In the genomic region with DNA sequence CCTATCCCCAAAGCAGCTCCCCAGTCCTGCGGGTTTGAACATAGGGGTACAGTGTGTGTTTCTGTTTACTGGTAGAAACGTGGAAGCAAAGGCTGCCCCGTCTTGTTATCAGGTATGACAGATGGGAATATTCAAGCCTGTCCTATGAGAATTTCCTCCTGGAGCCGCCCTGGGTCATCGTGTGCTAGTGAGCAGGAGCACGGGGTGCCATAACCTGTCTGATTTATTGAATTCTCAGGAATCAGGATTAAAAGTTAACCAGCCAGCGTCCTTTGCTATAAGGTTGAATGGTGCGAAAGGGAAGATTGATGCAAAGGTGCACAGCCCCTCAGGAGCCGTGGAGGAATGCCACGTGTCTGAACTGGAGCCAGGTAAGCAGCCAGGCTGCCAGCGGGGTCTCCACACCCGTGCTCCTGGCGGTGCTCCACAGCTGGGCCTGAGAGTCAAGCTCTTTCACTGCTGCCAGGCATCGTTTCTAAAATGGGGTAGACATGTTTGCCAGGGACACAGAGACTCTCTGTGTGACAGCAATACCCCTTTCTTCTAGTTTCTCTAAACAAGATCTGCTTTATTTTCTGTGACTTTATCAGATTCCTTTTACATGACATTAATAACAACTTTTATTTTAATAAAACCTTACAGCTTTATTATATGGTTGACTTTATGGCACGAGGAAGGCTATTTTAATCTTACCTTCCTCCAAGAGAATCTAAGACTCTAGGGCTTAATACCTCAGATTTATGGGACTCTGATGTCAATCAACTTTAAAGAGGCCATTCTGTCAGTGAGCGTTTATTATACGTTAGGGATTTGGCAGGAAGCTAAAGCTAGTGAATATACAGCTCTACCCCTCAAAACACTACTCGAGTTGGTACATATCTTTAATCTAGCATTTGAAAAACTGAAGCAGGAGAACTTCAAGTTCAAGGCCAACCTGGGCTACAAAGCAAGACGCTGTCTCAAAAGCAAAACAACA, we compare ENCODE assay signal across 22 mouse cellular contexts. TPM values are rescaled to one million over a fixed set of nuclear protein-coding genes. Genes with fewer than 3 reads are reported as not detected.
DNase-seq lines count a peak whose midpoint lies in the region; ATAC-seq lines count a peak whose summit lies in the region.
"Had no signal": no experiment of that assay in that cellular context is flagged by ENCODE, and none has a peak within 500 bp of the region (broad histone marks: within the 10 kb centered on the region; RNA-seq: fewer than 3 reads in every experiment).

No protein-coding gene starts in this region.

- no peak overlapping the region for H3K4me3 ChIP-seq in kidney, embryonic 14.5 days (ENCODE audit: low read length)
- H3K4me3 ChIP-seq: forebrain, embryonic 12.5 days; hindbrain, embryonic 12.5 days; megakaryocyte, embryonic 14.5 days had no signal

- peaks cover 3% of the 10 kb centered on the region; the same call in 1 of the 2 replicates for H3K4me1 ChIP-seq in kidney, embryonic 14.5 days (ENCODE audit: control insufficient read depth, insufficient read depth, low read length)

- no peak for ATAC-seq in kidney, embryonic 14.5 days (ENCODE audit: low FRiP score, low TSS enrichment)
- ATAC-seq: CD4-positive, CD25-positive, alpha-beta regulatory T cell, adult 4 months; liver, postnatal 0 days; midbrain, embryonic 16.5 days had no signal

- peaks cover 41% of the 10 kb centered on the region for H3K36me3 ChIP-seq in kidney, embryonic 14.5 days (ENCODE audit: control insufficient read depth, insufficient read depth, low read length)

- WGBS in kidney, embryonic 14.5 days, result 80% methylated on average over 19 of the region's 19 CpGs

- no peak overlapping the region for H3K4me2 ChIP-seq in kidney, embryonic 14.5 days (replicated peaks; ENCODE audit: low read depth, low read length)
- H3K4me2 ChIP-seq: forebrain, embryonic 12.5 days; hindbrain, embryonic 12.5 days had no signal

- H3K27ac ChIP-seq in kidney, embryonic 14.5 days (ENCODE audit: low read depth, low read length), result no peak overlapping the region
- H3K27ac ChIP-seq: forebrain, embryonic 12.5 days; hindbrain, embryonic 12.5 days had no signal

- H3K9me3 ChIP-seq in kidney, embryonic 14.5 days (ENCODE audit: control insufficient read depth, low read length), result no peaks in the 10 kb centered on the region
- H3K9me3 ChIP-seq: forebrain, embryonic 12.5 days; G1E; hindbrain, embryonic 12.5 days; megakaryocyte, embryonic 14.5 days had no signal

- no peak overlapping the region for H3K9ac ChIP-seq in kidney, embryonic 14.5 days (ENCODE audit: low read depth, low read length)
- H3K9ac ChIP-seq: forebrain, embryonic 12.5 days; hindbrain, embryonic 12.5 days; liver, postnatal 0 days had no signal

- no peaks in the 10 kb centered on the region for H3K27me3 ChIP-seq in kidney, embryonic 14.5 days (ENCODE audit: control insufficient read depth, insufficient read depth, low read length)
- H3K27me3 ChIP-seq: forebrain, embryonic 12.5 days; hindbrain, embryonic 12.5 days had no signal

- peak; percentile 41 for DNase-seq in kidney, adult 11 months
- DNase-seq in layer of hippocampus, postnatal 36 days, result peak; percentile 30 to 39
- no peak for DNase-seq in layer of hippocampus, adult 9-10 months (ENCODE audit: low spot score)
- peak; percentile 53 for DNase-seq in brain, adult 2 months (ENCODE audit: low read depth, low spot score)
- DNase-seq in cerebellum, postnatal 36 days, result peak; percentile 18 to 19
- no peak for DNase-seq in frontal cortex, postnatal 36 days (ENCODE audit: low spot score in 2 of 2)
- DNase-seq: gastrocnemius, postnatal 25 days; liver, postnatal 0 days; lung, postnatal 14 days; thymus, postnatal 4 days had no signal

RNA-seq across cellular contexts. Expression of gene Gm45521, which starts 18.0 kb away (rescaled TPM):
- polyA plus RNA-seq in kidney, embryonic 14.5 days (2014; fragmentation: Nextera tagmentation; extraction: Ambion mirVana), result not detected in 2 replicates
- not detected for total RNA-seq in layer of hippocampus, postnatal 36 days (2021)
- total RNA-seq: G1E; gastrocnemius, postnatal 25 days; left cerebral cortex, postnatal 36 days had no signal
- polyA plus RNA-seq: CD4-positive, CD25-positive, alpha-beta regulatory T cell, adult 4 months; forebrain, embryonic 12.5 days; frontal cortex, adult 2 months; G1E; heart, postnatal 0 days; intestine, embryonic 14.5 days; liver, postnatal 0 days; neural tube, embryonic 11.5 days had no signal

RNA-seq across cellular contexts. Expression of gene Dnase1l3, which starts 55.3 kb away (rescaled TPM):
- polyA plus RNA-seq in kidney, embryonic 14.5 days (2014; fragmentation: Nextera tagmentation; extraction: Ambion mirVana), result 0.14 and 0.31 TPM in 2 replicates
- not detected for total RNA-seq in layer of hippocampus, postnatal 36 days (2021)
- total RNA-seq: gastrocnemius, postnatal 25 days; left cerebral cortex, postnatal 36 days had no signal
- polyA plus RNA-seq: forebrain, embryonic 12.5 days; G1E; hindbrain, embryonic 12.5 days; neural tube, embryonic 11.5 days had no signal

Comparison
In these comparisons a context has a peak if more than half of its experiments do, and no peak if none do; other contexts are left out.
1. DNase-seq: peak in kidney, adult 11 months (single experiment), layer of hippocampus, postnatal 36 days (2 of 2), brain, adult 2 months (single experiment) and cerebellum, postnatal 36 days (2 of 2); none in layer of hippocampus, adult 9-10 months (single experiment) and frontal cortex, postnatal 36 days (0 of 2).